Mouse (Mus musculus) brown adipose tissue, adult 24 weeks (tissue): Measurements from ENCODE around the gene Fbxo48. TPM values are rescaled to one million over a fixed set of nuclear protein-coding genes. Genes with fewer than 3 reads are reported as not detected.

Experiments used
- H3K27ac ChIP-seq: fragments of 200-500 bp; replicated peaks from 2 replicates; pipeline ENCODE4 v1.5.1; 2012; ENCODE audit warnings: low read depth, mild to moderate bottlenecking, low read length
- H3K4me1 ChIP-seq: fragments of 200-500 bp; 2 replicates; pipeline ENCODE4 v1.6.1; 2012; ENCODE audit warnings: low read length, mixed read lengths; ENCODE audit not compliant: control insufficient read depth, insufficient read depth, insufficient read length
- H3K4me3 ChIP-seq: fragments of 200-500 bp; 2 replicates; pipeline ENCODE4 v1.5.1; 2012; ENCODE audit warnings: low read depth, mild to moderate bottlenecking, low read length, moderate library complexity; ENCODE audit not compliant: insufficient read depth
- polyA plus RNA-seq: library from polyadenylated mRNA; stranded (reverse); fragments of >200 nt; gene quantifications from 2 replicates; pipeline ENCODE4 v1.2.4, GENCODE M21; 2012; ENCODE audit not compliant: missing spikeins, insufficient read depth, insufficient read length

The Fbxo48 gene
- polyA plus RNA-seq, 1 experiment: not detected

DNA sequence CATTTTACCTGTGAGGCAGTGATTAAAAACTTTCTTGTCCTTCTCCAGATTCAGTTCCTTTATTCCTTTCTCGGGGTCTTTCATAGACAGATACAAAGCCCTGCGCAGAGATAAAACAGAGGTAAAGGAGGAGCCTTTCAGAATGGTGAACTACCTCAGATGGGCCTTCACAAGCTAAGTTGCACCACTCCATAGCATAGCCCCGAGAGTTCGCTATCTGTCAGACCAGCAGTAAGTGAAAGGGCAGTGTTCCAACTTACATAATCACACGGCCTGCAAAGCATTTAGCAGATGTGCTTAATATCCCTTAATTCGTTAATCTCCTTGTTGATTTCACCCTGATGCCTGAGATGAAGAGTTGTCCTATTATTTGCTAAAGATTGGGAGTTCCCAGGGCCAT, 41.7 kb downstream of the Fbxo48 start:
- H3K4me3 ChIP-seq: no peak overlapping the region
- H3K4me1 ChIP-seq: no peaks in the 10 kb centered on the region

DNA sequence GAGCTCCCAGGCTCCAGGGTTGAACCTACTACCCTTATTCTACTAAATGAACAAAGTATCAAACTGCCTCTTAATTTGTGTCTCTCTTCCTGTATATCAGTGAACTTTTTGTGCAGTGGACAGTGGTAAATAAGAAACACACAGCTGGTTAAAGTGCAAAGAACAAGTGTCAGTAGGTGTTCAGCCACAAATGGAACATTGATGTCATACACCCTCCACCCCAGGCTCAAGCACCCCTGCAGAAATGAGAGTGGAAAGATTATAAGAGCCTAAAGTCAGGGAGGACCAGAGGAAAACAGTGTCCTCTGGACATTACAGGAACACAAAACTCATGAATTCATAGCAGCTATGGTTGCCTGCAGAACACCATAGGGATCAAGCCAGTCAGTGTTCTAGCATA, 45.6 kb downstream of the Fbxo48 start:
- no peak overlapping the region for H3K27ac ChIP-seq
- H3K4me1 ChIP-seq: 0 out of 2 replicates have a peak, but pooled peaks cover 2% of the 10 kb centered on the region
- no peak overlapping the region for H3K4me3 ChIP-seq

More for the DNA sequence above, 41.7 kb downstream of the Fbxo48 start:
- H3K27ac ChIP-seq: no peak overlapping the region

GRCm38 (mm10) chr11:16997465-16997864, 46.3 kb downstream of the Fbxo48 start:
- Histone ChIP-seq H3K4me1 (0 out of 2 replicates have a peak, but pooled peaks cover 2% of the 10 kb centered on the region), H3K27ac (no peak overlapping the region), H3K4me3 (no peak overlapping the region)

- Histone ChIP-seq H3K4me3 (no peak overlapping the region), H3K4me1 (0 out of 2 replicates have a peak, but pooled peaks cover 2% of the 10 kb centered on the region)
Measured at GRCm38 (mm10) chr11:16999387-16999786, 48.2 kb downstream of the Fbxo48 start.

DNA sequence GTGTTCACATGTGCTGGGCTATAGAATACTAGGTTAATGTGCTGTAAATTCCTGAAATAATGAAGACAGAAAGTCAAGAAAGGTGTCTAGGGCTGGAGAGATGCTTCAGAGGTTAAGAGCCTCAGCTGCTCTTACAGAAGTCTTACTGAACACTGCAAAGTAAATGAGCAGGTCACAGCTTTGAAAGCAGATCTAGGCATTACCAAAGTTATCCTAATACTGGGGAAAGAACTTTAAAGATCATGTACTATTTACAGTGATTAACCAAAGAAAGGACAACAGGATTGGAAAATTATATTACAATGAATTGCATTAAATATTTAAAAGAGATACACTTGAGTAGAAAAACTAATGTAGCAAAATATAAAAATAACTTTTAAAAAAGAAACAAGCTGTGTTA, 48.8 kb downstream of the Fbxo48 start:
- Histone ChIP-seq H3K4me3 (no peak overlapping the region), H3K27ac (no peak overlapping the region), H3K4me1 (0 out of 2 replicates have a peak, but pooled peaks cover 2% of the 10 kb centered on the region)

More at GRCm38 (mm10) chr11:16999387-16999786, 48.2 kb downstream of the Fbxo48 start:
- no peak overlapping the region for H3K27ac ChIP-seq

- Histone ChIP-seq H3K4me3 (no peak overlapping the region), H3K27ac (no peak overlapping the region; the same call in 1 of the 2 replicates), H3K4me1 (0 out of 2 replicates have a peak, but pooled peaks cover 2% of the 10 kb centered on the region)
Measured at GRCm38 (mm10) chr11:17000353-17001334, 49.5 kb downstream of the Fbxo48 start.

GRCm38 (mm10) chr11:17002739-17003373, 51.7 kb downstream of the Fbxo48 start:
- Histone ChIP-seq H3K27ac (0 out of 2 replicates have a peak overlapping the region, but pooled peaks have one; percentile 26), H3K4me3 (no peak overlapping the region)

GRCm38 (mm10) chr11:17003757-17004156, 52.6 kb downstream of the Fbxo48 start:
- Histone ChIP-seq H3K4me1 (0 out of 2 replicates have a peak, but pooled peaks cover 2% of the 10 kb centered on the region), H3K27ac (no peak overlapping the region), H3K4me3 (no peak overlapping the region)

More at GRCm38 (mm10) chr11:17002739-17003373, 51.7 kb downstream of the Fbxo48 start:
- H3K4me1 ChIP-seq: 0 out of 2 replicates have a peak, but pooled peaks cover 2% of the 10 kb centered on the region

Other genes with a start within 250 kb of the Fbxo48 start
- 4.5 and 5.9 TPM in 2 replicates for gene Egfr, start 199.2 kb upstream of the Fbxo48 start, polyA plus RNA-seq
- 1.3 and 3.3 TPM in 2 replicates for gene Cnrip1, start 100.2 kb downstream of the Fbxo48 start, polyA plus RNA-seq
- gene Plek, start 101.0 kb downstream of the Fbxo48 start, polyA plus RNA-seq: 3.1 and 5.0 TPM in 2 replicates
- 40.5 and 45.0 TPM in 2 replicates for gene Ppp3r1, start 207.9 kb downstream of the Fbxo48 start, polyA plus RNA-seq
- 21.1 and 21.2 TPM in 2 replicates for gene Wdr92, start 230.7 kb downstream of the Fbxo48 start, polyA plus RNA-seq